Comparison of ENCODE assay signal across 24 mouse cellular contexts in the genomic region with DNA sequence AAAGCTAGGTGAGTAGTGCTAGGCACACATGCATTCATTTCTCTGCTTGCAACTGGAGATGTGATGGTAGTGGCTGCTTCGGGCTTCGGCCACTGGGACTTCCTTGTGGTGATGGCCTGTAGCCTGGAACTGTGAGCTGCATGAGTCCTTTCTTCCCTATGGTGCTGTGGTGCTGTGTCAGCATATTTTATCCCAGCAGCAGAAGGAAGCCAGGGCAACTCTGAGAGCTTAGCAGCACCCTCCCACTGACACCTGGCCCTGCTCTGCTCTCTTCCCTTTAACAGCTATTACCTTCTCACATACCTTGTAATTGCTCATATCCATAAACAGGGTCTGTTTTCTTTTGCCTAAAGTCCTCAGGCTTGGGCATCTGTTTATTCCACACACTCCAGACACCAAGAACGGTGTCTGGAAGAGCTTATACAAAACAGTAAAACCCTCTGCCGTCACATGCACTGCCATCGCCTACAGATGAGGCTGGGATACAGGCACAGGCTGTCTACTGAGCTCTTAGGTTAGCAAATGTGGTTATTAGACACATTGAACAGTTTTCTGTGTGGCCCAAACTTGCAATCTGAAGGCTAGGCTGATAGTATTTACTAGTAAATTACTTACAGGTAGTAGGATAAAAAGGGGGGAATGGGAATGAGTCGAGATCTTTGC.
DNase-seq lines count a peak whose midpoint lies in the region; ATAC-seq and TF ChIP-seq lines count a peak whose summit lies in the region.
"Had no signal": no experiment of that assay in that cellular context is flagged by ENCODE, and none has a peak within 500 bp of the region (broad histone marks: within the 10 kb centered on the region; RNA-seq: fewer than 3 reads in every experiment).

No protein-coding gene starts in this region.

- H3K4me2 ChIP-seq in CH12.LX (ENCODE audit: insufficient read depth, low read depth, poor library complexity, severe bottlenecking) = no peak overlapping the region
- H3K4me2 ChIP-seq: forebrain, embryonic 12.5 days; forebrain, embryonic 15.5 days; heart, embryonic 13.5 days; hindbrain, embryonic 14.5 days had no signal

- in situ Hi-C loops in CH12.LX (cut with MboI; ENCODE audit: low pct_ligation_motif_present, low pct_unique_long_range_greater_than_20kb, low sequenced_read_pairs) = no loop called here

- dilution Hi-C loops in CH12.LX (cut with MboI; ENCODE audit: extremely low pct_ligation_motif_present, extremely low pct_unique_long_range_greater_than_20kb, low sequenced_read_pairs) = no loop called here

- TF ChIP-seq CTCF in CH12.LX (conservative IDR thresholded peaks at IDR 0.05 in 1 of 2, IDR thresholded peaks at IDR 0.05 in 1 of 2; ENCODE audit: low read depth in 2 of 2, low read length in 2 of 2) (no peak), MEL (IDR thresholded peaks at IDR 0.05 in 2 of 3, conservative IDR thresholded peaks at IDR 0.05 in 1 of 3; ENCODE audit: control insufficient read depth in 1 of 3, insufficient read depth in 1 of 3, low read depth in 2 of 3, low read length in 3 of 3, poor library complexity in 1 of 3, severe bottlenecking in 1 of 3) (no peak)
- no peak for TF ChIP-seq CTCF in cortical plate, adult 2 months (IDR thresholded peaks at IDR 0.05; ENCODE audit: extremely low read depth, insufficient read depth, low read length)

- no peak for ATAC-seq in erythroblast, adult 5-6 weeks (replicated peaks; ENCODE audit: low FRiP score, poor library complexity, severe bottlenecking)
- ATAC-seq: CD4-positive, CD25-positive, alpha-beta regulatory T cell, adult 4 months; forebrain, embryonic 15.5 days; hindbrain, postnatal 0 days; inflammation-experienced regulatory T-cells, adult 6 months; intestine, embryonic 16.5 days had no signal

- TF ChIP-seq POLR2A in CH12.LX (IDR thresholded peaks at IDR 0.05; ENCODE audit: low read depth, low read length) = no peak
- TF ChIP-seq POLR2A in MEL (IDR thresholded peaks at IDR 0.05; ENCODE audit: control insufficient read depth in 1 of 2, insufficient read depth in 1 of 2, low read depth in 1 of 2, low read length in 2 of 2, poor library complexity in 1 of 2) = no peak
- TF ChIP-seq POLR2A in cortical plate, adult 2 months (IDR thresholded peaks at IDR 0.05; ENCODE audit: extremely low read depth, insufficient read depth, low read length) = no peak

- H3K4me1 ChIP-seq in CH12.LX (ENCODE audit: control insufficient read depth in 1 of 2, insufficient read depth in 2 of 2) (peaks cover 3 to 4% of the 10 kb centered on the region in 2 experiments; a peak in 2 of 4 replicates), MEL (ENCODE audit: control insufficient read depth in 1 of 2, insufficient read depth in 2 of 2, low read length in 2 of 2) (no peaks in the 10 kb centered on the region)
- H3K4me1 ChIP-seq in cortical plate, adult 2 months (ENCODE audit: control insufficient read depth, insufficient read depth, low read length) = peaks cover 15% of the 10 kb centered on the region

- no peak overlapping the region for H3K27ac ChIP-seq in CH12.LX (ENCODE audit: insufficient read depth, low read depth)
- H3K27ac ChIP-seq in MEL (ENCODE audit: control insufficient read depth, low read depth, low read length) = no peak overlapping the region
- H3K27ac ChIP-seq in cortical plate, adult 2 months (ENCODE audit: insufficient read depth, low read length) = peak overlapping the region; percentile 55
- H3K27ac ChIP-seq: forebrain, embryonic 12.5 days; forebrain, embryonic 15.5 days; heart, embryonic 10.5 days; heart, embryonic 13.5 days; hindbrain, embryonic 14.5 days; hindbrain, postnatal 0 days had no signal

- peak; percentile 39 for DNase-seq in layer of hippocampus, adult 9-11 months
- no peak for DNase-seq in layer of hippocampus, adult 8-10 months (ENCODE audit: low spot score in 2 of 2)
- no peak for DNase-seq in CH12.LX (ENCODE audit: extremely low read depth)
- no peak for DNase-seq in MEL (ENCODE audit: low read depth, low spot score)
- DNase-seq in right cerebral cortex, postnatal 14 days = no peak
- DNase-seq: adrenal gland, postnatal 14 days; cerebellum, adult 11-12 months; cerebellum, adult 8-10 months; cerebellum, postnatal 10 days; gastrocnemius, postnatal 25 days; heart, adult 18-20 months; heart, postnatal 14 days; heart, postnatal 4 days had no signal

- TF ChIP-seq RAD21 in CH12.LX (IDR thresholded peaks at IDR 0.05; ENCODE audit: low read depth, low read length) (no peak), MEL (IDR thresholded peaks at IDR 0.05; ENCODE audit: low read depth, low read length) (no peak)

- TF ChIP-seq EP300 in CH12.LX (IDR thresholded peaks at IDR 0.05; ENCODE audit: low read length) = no peak
- no peak for TF ChIP-seq EP300 in MEL (IDR thresholded peaks at IDR 0.05; ENCODE audit: low read depth in 1 of 2, low read length in 2 of 2)

- H3K9ac ChIP-seq in CH12.LX (ENCODE audit: insufficient read depth, low read depth) = no peak overlapping the region
- H3K9ac ChIP-seq in MEL (ENCODE audit: control insufficient read depth, low read depth, low read length, poor library complexity, severe bottlenecking) = no peak overlapping the region
- H3K9ac ChIP-seq: forebrain, embryonic 12.5 days; forebrain, embryonic 15.5 days; heart, embryonic 13.5 days; hindbrain, embryonic 14.5 days had no signal

- H3K4me3 ChIP-seq in CH12.LX (replicated peaks in 1 of 3; ENCODE audit: low read depth in 2 of 3, low read length in 2 of 3, poor library complexity in 1 of 3) (no peak overlapping the region), MEL (ENCODE audit: control insufficient read depth in 1 of 2, insufficient read depth in 1 of 2, low read depth in 2 of 2, low read length in 2 of 2) (no peak overlapping the region)
- no peak overlapping the region for H3K4me3 ChIP-seq in cortical plate, adult 2 months (ENCODE audit: insufficient read depth, low read length)
- H3K4me3 ChIP-seq: forebrain, embryonic 12.5 days; forebrain, embryonic 15.5 days; heart, embryonic 10.5 days; heart, embryonic 13.5 days had no signal

- H3K27me3 ChIP-seq in CH12.LX (replicated peaks) (no peaks in the 10 kb centered on the region), MEL (ENCODE audit: control insufficient read depth in 1 of 2, insufficient read depth in 2 of 2, low read length in 2 of 2) (no peaks in the 10 kb centered on the region)
- H3K27me3 ChIP-seq: forebrain, embryonic 12.5 days; forebrain, embryonic 15.5 days; heart, embryonic 13.5 days had no signal

- H3K9me3 ChIP-seq in CH12.LX (replicated peaks; ENCODE audit: low read length) (peaks cover 11% of the 10 kb centered on the region), MEL (replicated peaks; ENCODE audit: insufficient read depth, low read length) (no peaks in the 10 kb centered on the region)
- H3K9me3 ChIP-seq: forebrain, embryonic 15.5 days; heart, embryonic 10.5 days had no signal

- peaks cover 4 to 28% of the 10 kb centered on the region in 2 experiments for H3K36me3 ChIP-seq in CH12.LX (replicated peaks in 1 of 2; ENCODE audit: control insufficient read depth in 1 of 2, insufficient read depth in 1 of 2, low read length in 1 of 2)
- H3K36me3 ChIP-seq in MEL (ENCODE audit: control insufficient read depth in 1 of 2, insufficient read depth in 2 of 2, low read length in 2 of 2) = peaks cover 0 to 18% of the 10 kb centered on the region in 2 experiments; a peak in 2 of 4 replicates
- H3K36me3 ChIP-seq: forebrain, embryonic 15.5 days had no signal

- no peaks in the 10 kb centered on the region for H3K79me2 ChIP-seq in CH12.LX (replicated peaks; ENCODE audit: control insufficient read depth, extremely low read depth, insufficient read depth, poor library complexity, severe bottlenecking)
- 0 out of 2 replicates have a peak, but pooled peaks cover 1% of the 10 kb centered on the region for H3K79me2 ChIP-seq in MEL (ENCODE audit: control insufficient read depth, insufficient read depth, low read length, poor library complexity)

TF ChIP-seq in CH12.LX, 34 proteins besides CTCF, POLR2A, EP300 and RAD21:
- no peak for TF ChIP-seq MAX (IDR thresholded peaks at IDR 0.05; ENCODE audit: low read length)
- 0 out of 2 replicates have a peak, but pooled peaks have one; percentile 24 for TF ChIP-seq MAFK (IDR thresholded peaks at IDR 0.05; ENCODE audit: insufficient replicate concordance, low read length)

TF ChIP-seq in MEL, 35 proteins besides CTCF, POLR2A, EP300 and RAD21:
- TF ChIP-seq MAFK (IDR thresholded peaks at IDR 0.05; ENCODE audit: borderline replicate concordance, low read depth, low read length) (peak; percentile 72; the same call in 1 of the 2 replicates), NELFE (IDR thresholded peaks at IDR 0.05; ENCODE audit: low read depth, low read length) (no peak), TAL1 (IDR thresholded peaks at IDR 0.05; ENCODE audit: low read length) (no peak)
